Mouse (Mus musculus): ENCODE measurements around the gene 1700022I11Rik. TPM values are rescaled to one million over a fixed set of nuclear protein-coding genes. Genes with fewer than 3 reads are reported as not detected.

1700022I11Rik gene
- polyA plus RNA-seq, 1 experiment from 2014 or later = 0.76 TPM

- no peaks in the 10 kb centered on the region; the same call in 1 of the 2 replicates for H3K36me3 ChIP-seq (replicated peaks; ENCODE audit: control insufficient read depth, insufficient read depth, low read depth, low read length)
- no peak overlapping the region for H3K4me2 ChIP-seq (ENCODE audit: low read depth, low read length)
- H3K4me3 ChIP-seq (ENCODE audit: low read depth, low read length) = no peak overlapping the region
- 82% methylated on average over 1 of the region's 1 CpGs for WGBS
- ATAC-seq (replicated peaks; ENCODE audit: insufficient number of reproducible peaks, low FRiP score, low TSS enrichment, low read depth) (no peak), DNase-seq (ENCODE audit: low spot score) (no peak)
- H3K27me3 ChIP-seq (ENCODE audit: control insufficient read depth, insufficient read depth, low read length) = no peaks in the 10 kb centered on the region
- no peak overlapping the region for H3K9ac ChIP-seq (replicated peaks; ENCODE audit: low read length)
- H3K9me3 ChIP-seq (replicated peaks; ENCODE audit: control insufficient read depth, low read length) = no peaks in the 10 kb centered on the region
- no peak overlapping the region for H3K27ac ChIP-seq (replicated peaks; ENCODE audit: low read depth, low read length)
- H3K4me1 ChIP-seq (ENCODE audit: control insufficient read depth, insufficient read depth, low read length) = no peaks in the 10 kb centered on the region
Measured at GRCm38 (mm10) chr4:43032501-43032900, 63.1 kb downstream of the 1700022I11Rik start.

Other genes starting within 250 kb of the 1700022I11Rik start
- not detected in 2 replicates for gene 4930578G10Rik, start 234.1 kb upstream of the 1700022I11Rik start, polyA plus RNA-seq (2014; fragmentation: Nextera tagmentation; extraction: Ambion mirVana)
- gene Ccl19, start 213.0 kb upstream of the 1700022I11Rik start, polyA plus RNA-seq (2014; fragmentation: Nextera tagmentation; extraction: Ambion mirVana) = not detected in 2 replicates
- gene Ccl21a, start 195.6 kb upstream of the 1700022I11Rik start, polyA plus RNA-seq (2014; fragmentation: Nextera tagmentation; extraction: Ambion mirVana) = 3.6 and 9.3 TPM in 2 replicates
- not detected in 2 replicates for gene Fam205a1, start 115.7 kb upstream of the 1700022I11Rik start, polyA plus RNA-seq (2014; fragmentation: Nextera tagmentation; extraction: Ambion mirVana)
- 0.20 and 0.25 TPM in 2 replicates for gene Gm12394, start 112.8 kb upstream of the 1700022I11Rik start, polyA plus RNA-seq (2014; fragmentation: Nextera tagmentation; extraction: Ambion mirVana)
- gene Fam205c, start 95.4 kb upstream of the 1700022I11Rik start, polyA plus RNA-seq (2014; fragmentation: Nextera tagmentation; extraction: Ambion mirVana) = not detected in 2 replicates
- gene Phf24, start 52.9 kb upstream of the 1700022I11Rik start, polyA plus RNA-seq (2014; fragmentation: Nextera tagmentation; extraction: Ambion mirVana) = 0.43 and 0.80 TPM in 2 replicates
- gene Dnajb5, start 19.8 kb upstream of the 1700022I11Rik start, polyA plus RNA-seq (2014; fragmentation: Nextera tagmentation; extraction: Ambion mirVana) = 8.6 and 9.7 TPM in 2 replicates
- 686 and 688 TPM in 2 replicates for gene Vcp, start 30.9 kb downstream of the 1700022I11Rik start, polyA plus RNA-seq (2014; fragmentation: Nextera tagmentation; extraction: Ambion mirVana)
- gene Fancg, start 40.9 kb downstream of the 1700022I11Rik start, polyA plus RNA-seq (2014; fragmentation: Nextera tagmentation; extraction: Ambion mirVana) = 19.7 and 22.7 TPM in 2 replicates
- gene Pigo, start 56.2 kb downstream of the 1700022I11Rik start, polyA plus RNA-seq (2014; fragmentation: Nextera tagmentation; extraction: Ambion mirVana) = 17.3 and 18.8 TPM in 2 replicates
- 410 TPM in 2 replicates for gene Stoml2, start 62.1 kb downstream of the 1700022I11Rik start, polyA plus RNA-seq (2014; fragmentation: Nextera tagmentation; extraction: Ambion mirVana)
- 8.7 and 9.6 TPM in 2 replicates for gene Fam214b, start 76.6 kb downstream of the 1700022I11Rik start, polyA plus RNA-seq (2014; fragmentation: Nextera tagmentation; extraction: Ambion mirVana)
- gene Unc13b, start 89.3 kb downstream of the 1700022I11Rik start, polyA plus RNA-seq (2014; fragmentation: Nextera tagmentation; extraction: Ambion mirVana) = 4.1 and 6.1 TPM in 2 replicates

Data from embryonic facial prominence, embryonic 11.5 days (tissue).